Mouse (Mus musculus) embryonic fibroblast, embryonic 13.5 days (primary cell): ENCODE data around the gene Apod.

Experiments
- CTCF ChIP-seq: IDR thresholded peaks from 2 replicates; pipeline ENCODE4 v1.5.1; 2011; ENCODE audit warnings: mild to moderate bottlenecking, control low read depth, low read length, moderate library complexity, borderline replicate concordance; ENCODE audit not compliant: insufficient read depth
- POLR2A ChIP-seq: IDR thresholded peaks from 2 replicates; pipeline ENCODE4 v1.6.1; 2011; ENCODE audit warnings: low read depth, mild to moderate bottlenecking, control low read depth, low read length, moderate library complexity

DNA sequence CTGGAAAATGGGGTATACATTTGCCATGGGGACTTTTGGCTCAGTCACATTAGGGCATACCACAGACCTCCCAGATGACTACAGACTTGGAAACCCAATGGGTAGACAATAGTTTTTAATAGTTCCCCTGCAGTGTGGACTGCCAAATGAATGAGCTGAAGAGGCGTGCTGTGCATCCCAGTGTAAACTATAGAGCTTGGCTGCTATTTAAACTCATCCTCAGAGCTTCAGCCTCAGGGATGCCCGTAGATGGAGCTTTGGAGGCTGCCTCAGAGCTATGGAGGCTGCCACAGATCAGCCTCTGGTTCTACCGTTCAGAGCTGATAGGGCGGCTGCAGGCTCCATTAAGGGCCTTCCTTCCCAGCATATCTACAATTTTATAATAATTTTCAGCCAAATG lies 686 bp upstream of the Apod start:
- no peak for TF ChIP-seq POLR2A
- no peak for TF ChIP-seq CTCF
